Mouse (Mus musculus): ENCODE measurements around the gene Irx4.

DNA sequence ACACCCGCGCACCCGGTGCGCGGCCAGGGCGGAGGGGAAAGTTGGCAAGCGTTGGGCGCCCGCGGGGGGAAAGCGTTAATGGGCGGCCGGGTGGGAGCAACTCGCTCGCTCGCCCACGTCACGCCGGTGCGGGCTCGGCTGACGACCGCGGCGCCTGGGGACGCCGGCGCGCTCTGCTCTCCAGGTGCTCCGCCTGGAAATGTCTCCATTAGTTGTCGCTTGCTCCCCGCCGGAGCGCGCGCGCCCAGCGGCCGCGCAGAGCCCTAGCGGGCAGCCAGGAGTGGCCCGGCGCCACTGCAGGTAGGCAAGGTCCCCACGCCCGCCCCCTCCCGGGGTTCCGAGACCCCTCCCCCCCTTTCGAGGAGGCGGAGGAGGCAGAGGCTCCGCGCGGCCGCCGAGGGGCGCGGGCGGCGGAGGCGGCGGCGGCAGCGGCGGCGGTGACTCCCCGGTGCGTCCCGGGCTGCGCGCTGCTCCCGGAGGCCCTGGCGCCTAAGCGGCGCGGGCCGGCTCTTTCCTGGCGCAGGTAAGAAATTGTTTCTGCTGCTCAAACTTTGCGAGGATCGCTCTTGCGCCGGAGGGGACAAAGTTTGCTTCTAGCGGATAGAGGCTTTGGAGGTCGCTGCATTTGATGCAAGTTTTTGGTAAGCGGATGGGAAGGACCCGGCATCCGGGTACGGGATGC is at the start of gene Irx4:
- TF ChIP-seq TAL1 (IDR thresholded peaks at IDR 0.05; ENCODE audit: low read length) (no peak), GATA1 (IDR thresholded peaks at IDR 0.05; ENCODE audit: low read length) (no peak)

All from erythroblast, embryonic 14.5 days (primary cell).